Mouse (Mus musculus): Measurements from ENCODE around the gene Tnfaip8l1. TPM values are rescaled to one million over a fixed set of nuclear protein-coding genes. Genes with fewer than 3 reads are reported as not detected.

The Tnfaip8l1 gene
- total and polyA plus RNA-seq, 3 experiments, result 4.0 to 5.5 TPM; not detected in 1

- TF ChIP-seq CTCF (IDR thresholded peaks at IDR 0.05 in 2 of 3, conservative IDR thresholded peaks at IDR 0.05 in 1 of 3; ENCODE audit: control insufficient read depth in 1 of 3, insufficient read depth in 1 of 3, low read depth in 2 of 3, low read length in 3 of 3, poor library complexity in 1 of 3, severe bottlenecking in 1 of 3) (no peak), UBTF (IDR thresholded peaks at IDR 0.05; ENCODE audit: borderline replicate concordance, insufficient read depth, low read depth, low read length) (no peak), SMC3 (IDR thresholded peaks at IDR 0.05; ENCODE audit: low read depth, low read length) (no peak)
- H3K4me1 ChIP-seq (ENCODE audit: control insufficient read depth in 1 of 2, insufficient read depth in 2 of 2, low read length in 2 of 2), result no peaks in the 10 kb centered on the region
- no peaks in the 10 kb centered on the region for H3K27me3 ChIP-seq (ENCODE audit: control insufficient read depth in 1 of 2, insufficient read depth in 2 of 2, low read length in 2 of 2)
- H3K4me3 ChIP-seq (ENCODE audit: control insufficient read depth in 1 of 2, insufficient read depth in 1 of 2, low read depth in 2 of 2, low read length in 2 of 2), result no peak overlapping the region
- no peaks in the 10 kb centered on the region; a peak in 1 of 4 replicates for H3K36me3 ChIP-seq (ENCODE audit: control insufficient read depth in 1 of 2, insufficient read depth in 2 of 2, low read length in 2 of 2)
- no peaks in the 10 kb centered on the region for H3K9me3 ChIP-seq (replicated peaks; ENCODE audit: insufficient read depth, low read length)
- DNase-seq (ENCODE audit: low read depth, low spot score), result no peak
- no peak overlapping the region for H3K9ac ChIP-seq (ENCODE audit: control insufficient read depth, low read depth, low read length, poor library complexity, severe bottlenecking)
- H3K27ac ChIP-seq (ENCODE audit: control insufficient read depth, low read depth, low read length), result no peak overlapping the region
- H3K79me2 ChIP-seq (ENCODE audit: control insufficient read depth, insufficient read depth, low read length, poor library complexity), result no peaks in the 10 kb centered on the region
Observed at GRCm38 (mm10) chr17:56194765-56195164, 32.5 kb downstream of the Tnfaip8l1 start.

- DNase-seq (ENCODE audit: low read depth, low spot score), result peak; percentile 62
- H3K9ac ChIP-seq (ENCODE audit: control insufficient read depth, low read depth, low read length, poor library complexity, severe bottlenecking), result no peak overlapping the region
- no peaks in the 10 kb centered on the region; a peak in 1 of 4 replicates for H3K36me3 ChIP-seq (ENCODE audit: control insufficient read depth in 1 of 2, insufficient read depth in 2 of 2, low read length in 2 of 2)
- TF ChIP-seq GATA1 (IDR thresholded peaks at IDR 0.05; ENCODE audit: low read depth, low read length) (no peak), GABPA (IDR thresholded peaks at IDR 0.05; ENCODE audit: low read depth, low read length) (no peak), SIN3A (IDR thresholded peaks at IDR 0.05; ENCODE audit: low read length) (no peak), CTCF (IDR thresholded peaks at IDR 0.05 in 2 of 3, conservative IDR thresholded peaks at IDR 0.05 in 1 of 3; ENCODE audit: control insufficient read depth in 1 of 3, insufficient read depth in 1 of 3, low read depth in 2 of 3, low read length in 3 of 3, poor library complexity in 1 of 3, severe bottlenecking in 1 of 3) (peak; percentile 62 to 77 (median 74)), RAD21 (IDR thresholded peaks at IDR 0.05; ENCODE audit: low read depth, low read length) (peak; percentile 64), MAX (IDR thresholded peaks at IDR 0.05; ENCODE audit: low read length) (no peak), HCFC1 (IDR thresholded peaks at IDR 0.05; ENCODE audit: low read depth, low read length) (no peak), TBP (IDR thresholded peaks at IDR 0.05; ENCODE audit: low read depth, low read length) (no peak), NELFE (IDR thresholded peaks at IDR 0.05; ENCODE audit: low read depth, low read length) (no peak), UBTF (IDR thresholded peaks at IDR 0.05; ENCODE audit: borderline replicate concordance, insufficient read depth, low read depth, low read length) (no peak), ZC3H11A (IDR thresholded peaks at IDR 0.05; ENCODE audit: low read depth, low read length) (peak; percentile 30; the same call in 1 of the 2 replicates), ZKSCAN1 (IDR thresholded peaks at IDR 0.05; ENCODE audit: low read depth, low read length) (no peak), MYB (IDR thresholded peaks at IDR 0.05; ENCODE audit: low read depth, low read length) (no peak), TAL1 (IDR thresholded peaks at IDR 0.05; ENCODE audit: low read length) (no peak), MYC (IDR thresholded peaks at IDR 0.05; ENCODE audit: low read depth, low read length) (no peak), TCF12 (IDR thresholded peaks at IDR 0.05; ENCODE audit: low read depth, low read length) (no peak), POLR2AphosphoS5 (IDR thresholded peaks at IDR 0.05; ENCODE audit: borderline replicate concordance, low read depth, low read length) (no peak), BHLHE40 (IDR thresholded peaks at IDR 0.05; ENCODE audit: borderline replicate concordance, low read depth, low read length) (no peak), CHD1 (IDR thresholded peaks at IDR 0.05; ENCODE audit: low read depth, low read length) (no peak), MEF2A (IDR thresholded peaks at IDR 0.05; ENCODE audit: extremely low read depth, insufficient replicate concordance, low read depth, low read length, poor library complexity, severe bottlenecking) (no peak), E2F4 (IDR thresholded peaks at IDR 0.05; ENCODE audit: borderline replicate concordance, low read depth, low read length) (no peak), SMC3 (IDR thresholded peaks at IDR 0.05; ENCODE audit: low read depth, low read length) (peak; percentile 56), USF2 (IDR thresholded peaks at IDR 0.05; ENCODE audit: borderline replicate concordance in 1 of 2, insufficient read depth in 1 of 2, low read depth in 1 of 2, low read length in 2 of 2) (no peak), KAT2A (conservative IDR thresholded peaks at IDR 0.05; ENCODE audit: low read depth, low read length) (no peak), ZMIZ1 (IDR thresholded peaks at IDR 0.05; ENCODE audit: low read depth, low read length) (no peak)
- no peak overlapping the region for H3K27ac ChIP-seq (ENCODE audit: control insufficient read depth, low read depth, low read length)
- H3K27me3 ChIP-seq (ENCODE audit: control insufficient read depth in 1 of 2, insufficient read depth in 2 of 2, low read length in 2 of 2), result no peaks in the 10 kb centered on the region
- no peak overlapping the region for H3K4me3 ChIP-seq (ENCODE audit: control insufficient read depth in 1 of 2, insufficient read depth in 1 of 2, low read depth in 2 of 2, low read length in 2 of 2)
- H3K9me3 ChIP-seq (replicated peaks; ENCODE audit: insufficient read depth, low read length), result no peaks in the 10 kb centered on the region
- H3K4me1 ChIP-seq (ENCODE audit: control insufficient read depth in 1 of 2, insufficient read depth in 2 of 2, low read length in 2 of 2), result no peaks in the 10 kb centered on the region
- H3K79me2 ChIP-seq (ENCODE audit: control insufficient read depth, insufficient read depth, low read length, poor library complexity), result no peaks in the 10 kb centered on the region
Observed at GRCm38 (mm10) chr17:56196860-56197259, 34.6 kb downstream of the Tnfaip8l1 start.
